Mouse (Mus musculus): ENCODE data around the gene Mdh2. TPM values are rescaled to one million over a fixed set of nuclear protein-coding genes. Genes with fewer than 3 reads are reported as not detected.
A peak's percentile ranks its signal among the peaks of the same experiment; 100 is the strongest.

Mdh2 gene
- total and polyA plus RNA-seq, 2 experiments from 2014 or later = 389 to 2,045 TPM

- Histone ChIP-seq H3K36me3 (replicated peaks; ENCODE audit: control insufficient read depth, insufficient read depth, low read length) (no peaks in the 10 kb centered on the region), H3K4me2 (ENCODE audit: low read depth, low read length) (no peak overlapping the region), H3K9me3 (replicated peaks; ENCODE audit: control insufficient read depth, low read length) (no peaks in the 10 kb centered on the region), H3K27ac (ENCODE audit: low read depth) (no peak overlapping the region), H3K9ac (replicated peaks; ENCODE audit: low read depth, low read length) (no peak overlapping the region), H3K4me3 (ENCODE audit: low read depth, low read length) (no peak overlapping the region), H3K4me1 (ENCODE audit: control insufficient read depth, insufficient read depth) (no peaks in the 10 kb centered on the region), H3K27me3 (ENCODE audit: control insufficient read depth, insufficient read depth, low read length) (peaks cover 4% of the 10 kb centered on the region; the same call in 1 of the 2 replicates)
- TF ChIP-seq CTCF (IDR thresholded peaks at IDR 0.05; ENCODE audit: low read depth) (no peak), EP300 (IDR thresholded peaks at IDR 0.05; ENCODE audit: low read depth) (no peak)
- WGBS = 58% methylated on average over 3 of the region's 3 CpGs
- ATAC-seq (ENCODE audit: insufficient read depth, low read depth) (no peak), DNase-seq (ENCODE audit: low spot score) (no peak)
Observed at GRCm38 (mm10) chr5:135824517-135824916, 46.2 kb downstream of the Mdh2 start.

DNA sequence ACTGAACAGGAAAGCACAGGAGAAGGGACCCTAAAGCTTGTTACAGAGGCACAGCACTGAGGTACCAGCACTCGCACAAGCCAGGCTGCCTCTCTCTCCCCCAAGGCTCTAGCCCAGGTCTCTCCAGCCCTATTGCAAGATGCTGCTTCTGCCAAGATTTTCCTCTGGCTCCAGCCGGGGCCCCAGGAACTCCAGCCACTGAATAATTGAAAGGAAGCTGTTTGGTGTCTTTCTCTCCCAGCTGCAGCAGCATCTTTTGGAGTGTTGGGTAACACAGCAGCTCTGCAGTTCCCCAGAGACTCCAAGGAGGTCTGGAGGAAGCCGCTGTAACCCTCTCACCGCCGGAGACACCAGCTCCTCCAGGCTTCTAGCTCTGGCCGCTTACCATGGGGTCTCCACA, 47.9 kb downstream of the Mdh2 start:
- TF ChIP-seq EP300 (IDR thresholded peaks at IDR 0.05; ENCODE audit: low read depth) (no peak), CTCF (IDR thresholded peaks at IDR 0.05; ENCODE audit: low read depth) (no peak)
- 39% methylated on average over 6 of the region's 6 CpGs for WGBS
- H3K36me3 ChIP-seq (replicated peaks; ENCODE audit: control insufficient read depth, insufficient read depth, low read length) = no peaks in the 10 kb centered on the region
- no peaks in the 10 kb centered on the region for H3K9me3 ChIP-seq (replicated peaks; ENCODE audit: control insufficient read depth, low read length)
- no peak overlapping the region for H3K4me3 ChIP-seq (ENCODE audit: low read depth, low read length)
- no peak overlapping the region for H3K9ac ChIP-seq (replicated peaks; ENCODE audit: low read depth, low read length)
- no peaks in the 10 kb centered on the region for H3K4me1 ChIP-seq (ENCODE audit: control insufficient read depth, insufficient read depth)
- H3K27ac ChIP-seq (ENCODE audit: low read depth) = no peak overlapping the region
- no peak overlapping the region for H3K4me2 ChIP-seq (ENCODE audit: low read depth, low read length)
- no peaks in the 10 kb centered on the region for H3K27me3 ChIP-seq (ENCODE audit: control insufficient read depth, insufficient read depth, low read length)
- DNase-seq (ENCODE audit: low spot score) (no peak), ATAC-seq (ENCODE audit: insufficient read depth, low read depth) (no peak)

DNA sequence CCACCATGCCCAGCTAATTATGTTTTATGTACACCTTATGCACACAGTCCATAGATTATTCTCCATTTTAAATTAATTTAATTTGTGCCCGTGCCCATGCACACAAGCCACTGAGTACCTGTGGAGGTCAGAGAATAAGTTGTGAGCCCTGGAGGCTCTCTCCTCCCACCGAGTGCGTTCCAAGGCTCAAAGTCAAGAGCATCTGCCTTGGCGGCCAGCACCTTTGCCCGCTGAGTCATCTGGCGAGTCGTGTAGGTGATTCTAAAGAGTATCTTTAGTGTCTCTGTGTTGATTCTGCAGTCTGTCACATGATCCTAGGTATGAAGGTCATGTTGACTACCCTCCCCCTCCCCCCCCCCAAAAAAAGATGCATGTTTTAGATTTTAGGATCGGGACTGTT, 51.1 kb downstream of the Mdh2 start:
- ATAC-seq (ENCODE audit: insufficient read depth, low read depth) = no peak
- no peak for TF ChIP-seq CTCF (IDR thresholded peaks at IDR 0.05; ENCODE audit: low read depth)
- no peak for TF ChIP-seq EP300 (IDR thresholded peaks at IDR 0.05; ENCODE audit: low read depth)
- H3K27me3 ChIP-seq (ENCODE audit: control insufficient read depth, insufficient read depth, low read length) = peaks cover 1% of the 10 kb centered on the region; the same call in 1 of the 2 replicates
- no peaks in the 10 kb centered on the region for H3K4me1 ChIP-seq (ENCODE audit: control insufficient read depth, insufficient read depth)
- 81% methylated on average over 8 of the region's 8 CpGs for WGBS
- H3K9me3 ChIP-seq (replicated peaks; ENCODE audit: control insufficient read depth, low read length) = no peaks in the 10 kb centered on the region
- no peaks in the 10 kb centered on the region for H3K36me3 ChIP-seq (replicated peaks; ENCODE audit: control insufficient read depth, insufficient read depth, low read length)
- H3K4me2 ChIP-seq (ENCODE audit: low read depth, low read length) = no peak overlapping the region
- H3K4me3 ChIP-seq (ENCODE audit: low read depth, low read length) = no peak overlapping the region
- DNase-seq (ENCODE audit: low spot score) = no peak
- no peak overlapping the region for H3K9ac ChIP-seq (replicated peaks; ENCODE audit: low read depth, low read length)
- H3K27ac ChIP-seq (ENCODE audit: low read depth) = no peak overlapping the region

GRCm38 (mm10) chr5:135832729-135833128, 54.4 kb downstream of the Mdh2 start:
- ATAC-seq (ENCODE audit: insufficient read depth, low read depth) (no peak), DNase-seq (ENCODE audit: low spot score) (no peak)
- H3K4me2 ChIP-seq (ENCODE audit: low read depth, low read length) = no peak overlapping the region
- TF ChIP-seq CTCF (IDR thresholded peaks at IDR 0.05; ENCODE audit: low read depth) (no peak), EP300 (IDR thresholded peaks at IDR 0.05; ENCODE audit: low read depth) (no peak)
- no peak overlapping the region for H3K9ac ChIP-seq (replicated peaks; ENCODE audit: low read depth, low read length)
- no peaks in the 10 kb centered on the region for H3K9me3 ChIP-seq (replicated peaks; ENCODE audit: control insufficient read depth, low read length)
- no peaks in the 10 kb centered on the region for H3K36me3 ChIP-seq (replicated peaks; ENCODE audit: control insufficient read depth, insufficient read depth, low read length)
- no peak overlapping the region for H3K4me3 ChIP-seq (ENCODE audit: low read depth, low read length)
- H3K4me1 ChIP-seq (ENCODE audit: control insufficient read depth, insufficient read depth) = peaks cover 9% of the 10 kb centered on the region
- 18% methylated on average over 4 of the region's 4 CpGs for WGBS
- peaks cover 20% of the 10 kb centered on the region for H3K27me3 ChIP-seq (ENCODE audit: control insufficient read depth, insufficient read depth, low read length)
- no peak overlapping the region for H3K27ac ChIP-seq (ENCODE audit: low read depth)

DNA sequence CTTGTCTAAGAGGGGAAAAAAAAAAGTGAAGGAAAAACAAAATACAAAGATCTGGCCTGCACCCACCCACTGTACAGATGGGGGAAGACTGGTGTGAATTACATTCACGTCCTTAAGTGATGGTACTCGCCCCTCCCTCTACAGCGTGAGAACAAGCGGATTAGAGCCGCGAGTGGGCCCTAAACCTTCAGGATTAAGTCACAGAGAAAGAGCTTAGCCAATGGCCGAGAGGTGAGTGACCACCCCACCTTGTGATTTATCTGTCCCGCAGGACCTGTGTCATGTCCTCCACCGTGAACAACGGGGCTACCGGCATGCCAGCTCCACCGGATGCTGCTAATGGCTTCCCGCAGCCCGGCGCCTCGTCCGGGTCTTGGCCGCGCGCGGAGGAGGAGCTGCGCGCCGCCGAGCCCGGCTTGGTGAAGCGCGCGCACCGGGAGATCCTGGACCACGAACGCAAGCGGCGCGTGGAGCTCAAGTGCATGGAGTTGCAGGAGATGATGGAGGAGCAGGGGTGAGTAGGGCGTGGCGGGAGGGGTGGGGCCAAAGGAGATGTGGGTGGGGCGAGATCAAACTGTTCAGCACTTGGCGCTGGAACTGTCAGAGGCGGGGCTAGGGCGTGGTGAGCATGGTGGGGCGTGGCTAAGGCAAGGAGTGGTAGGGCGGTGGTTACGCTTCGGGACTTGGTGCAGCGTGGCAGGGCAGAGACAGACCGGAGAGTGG, 56.6 kb downstream of the Mdh2 start:
- Histone ChIP-seq H3K4me1 (ENCODE audit: control insufficient read depth, insufficient read depth) (peaks cover 9% of the 10 kb centered on the region), H3K36me3 (replicated peaks; ENCODE audit: control insufficient read depth, insufficient read depth, low read length) (no peaks in the 10 kb centered on the region), H3K4me3 (ENCODE audit: low read depth, low read length) (peak overlapping the region; percentile 43), H3K27me3 (ENCODE audit: control insufficient read depth, insufficient read depth, low read length) (peaks cover 26% of the 10 kb centered on the region), H3K4me2 (ENCODE audit: low read depth, low read length) (peak overlapping the region; percentile 73), H3K27ac (ENCODE audit: low read depth) (no peak overlapping the region), H3K9me3 (replicated peaks; ENCODE audit: control insufficient read depth, low read length) (no peaks in the 10 kb centered on the region), H3K9ac (replicated peaks; ENCODE audit: low read depth, low read length) (no peak overlapping the region)
- DNase-seq (ENCODE audit: low spot score) (peak; percentile 28), ATAC-seq (ENCODE audit: insufficient read depth, low read depth) (peak; percentile 82)
- TF ChIP-seq EP300 (IDR thresholded peaks at IDR 0.05; ENCODE audit: low read depth) = no peak
- TF ChIP-seq CTCF (IDR thresholded peaks at IDR 0.05; ENCODE audit: low read depth) = no peak
- 1% methylated on average over 47 of the region's 47 CpGs for WGBS

DNA sequence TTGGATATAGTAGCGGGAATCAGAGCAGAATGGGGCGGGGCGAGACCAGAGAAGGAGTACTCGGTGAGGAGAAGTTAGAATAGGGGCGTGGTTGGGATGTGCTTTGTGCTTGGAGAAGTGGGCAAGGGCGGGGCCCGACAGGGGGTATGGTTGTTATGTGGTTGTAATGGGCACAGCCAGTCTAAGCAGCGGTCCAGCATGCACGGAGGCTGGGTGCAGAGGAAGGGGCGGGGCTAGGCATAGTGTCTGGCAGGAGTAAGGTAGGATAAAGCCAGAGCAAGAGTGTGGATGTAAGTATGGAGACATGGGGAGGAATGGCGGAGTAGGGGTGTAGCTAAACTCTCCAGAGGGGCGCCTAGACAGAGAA, 57.2 kb downstream of the Mdh2 start:
- peak overlapping the region; percentile 43 for H3K4me3 ChIP-seq (ENCODE audit: low read depth, low read length)
- H3K9me3 ChIP-seq (replicated peaks; ENCODE audit: control insufficient read depth, low read length) = no peaks in the 10 kb centered on the region
- no peak for TF ChIP-seq EP300 (IDR thresholded peaks at IDR 0.05; ENCODE audit: low read depth)
- no peak for TF ChIP-seq CTCF (IDR thresholded peaks at IDR 0.05; ENCODE audit: low read depth)
- WGBS = 4% methylated on average over 12 of the region's 12 CpGs
- no peak overlapping the region for H3K27ac ChIP-seq (ENCODE audit: low read depth)
- H3K9ac ChIP-seq (replicated peaks; ENCODE audit: low read depth, low read length) = no peak overlapping the region
- peaks cover 9% of the 10 kb centered on the region for H3K4me1 ChIP-seq (ENCODE audit: control insufficient read depth, insufficient read depth)
- peaks cover 28% of the 10 kb centered on the region for H3K27me3 ChIP-seq (ENCODE audit: control insufficient read depth, insufficient read depth, low read length)
- DNase-seq (ENCODE audit: low spot score) (no peak), ATAC-seq (ENCODE audit: insufficient read depth, low read depth) (peak; percentile 39; the same call in 1 of the 2 replicates)
- H3K36me3 ChIP-seq (replicated peaks; ENCODE audit: control insufficient read depth, insufficient read depth, low read length) = no peaks in the 10 kb centered on the region
- peak overlapping the region; percentile 73 for H3K4me2 ChIP-seq (ENCODE audit: low read depth, low read length)

Data from heart, postnatal 0 days (tissue).